Mouse (Mus musculus) G1E (cell line): Measurements from ENCODE around the gene Abat. TPM values are rescaled to one million over a fixed set of nuclear protein-coding genes. Genes with fewer than 3 reads are reported as not detected.

Experiments
- ATAC-seq: 2 replicates; pipeline ENCODE4 v1.8.0; 2016; ENCODE audit warnings: mild to moderate bottlenecking; ENCODE audit not compliant: insufficient number of reproducible peaks, poor library complexity, low FRiP score, severe bottlenecking; ENCODE audit errors: extremely low read depth
- DNase-seq: peaks from one replicate; pipeline ENCODE4 v3.0.0; 2012; ENCODE audit warnings: low spot score
- H3K27me3 ChIP-seq: 2 replicates; pipeline ENCODE4 v1.6.1; 2012; ENCODE audit warnings: mild to moderate bottlenecking, low read length, inconsistent platforms; ENCODE audit not compliant: insufficient read depth
- H3K36me3 ChIP-seq: replicated peaks from 2 replicates; pipeline ENCODE3; 2012; ENCODE audit warnings: mild to moderate bottlenecking, inconsistent platforms
- H3K4me1 ChIP-seq: 2 replicates; pipeline ENCODE4 v1.6.1; 2012; ENCODE audit warnings: low read depth, low read length, inconsistent platforms, mixed read lengths; ENCODE audit not compliant: insufficient read depth
- H3K4me3 ChIP-seq: 2 replicates; pipeline ENCODE4 v1.5.1; 2012; ENCODE audit warnings: low read depth, mild to moderate bottlenecking, inconsistent platforms, low read length, moderate library complexity, mixed read lengths
- H3K9me3 ChIP-seq: replicated peaks from 2 replicates; pipeline ENCODE4 v1.6.1; 2012; ENCODE audit warnings: inconsistent platforms
- CTCF ChIP-seq: IDR thresholded peaks from 2 replicates; pipeline ENCODE4 v1.5.1; 2012; ENCODE audit warnings: low read depth, low read length, inconsistent platforms, mixed read lengths
- GATA1 ChIP-seq: IDR thresholded peaks from 2 replicates; pipeline ENCODE4 v1.6.1; 2012; ENCODE audit warnings: borderline replicate concordance, low read length, inconsistent platforms, mixed read lengths
- GATA2 ChIP-seq: IDR thresholded peaks from 2 replicates; pipeline ENCODE4 v1.6.1; 2012; ENCODE audit warnings: low read depth, low read length, inconsistent platforms, borderline replicate concordance
- POLR2AphosphoS5 ChIP-seq: IDR thresholded peaks from 2 replicates; pipeline ENCODE4 v1.6.1; 2012; ENCODE audit warnings: low read depth, low read length, inconsistent platforms; ENCODE audit not compliant: insufficient replicate concordance
- TAL1 ChIP-seq: conservative IDR thresholded peaks from 2 replicates; pipeline ENCODE4 v1.6.1; 2012; ENCODE audit warnings: low read depth, low read length, inconsistent platforms, mixed read lengths
- polyA plus RNA-seq: library from polyadenylated mRNA; stranded (reverse); fragments of >175 nt; gene quantifications from 2 replicates; pipeline ENCODE4 v1.2.3, GENCODE M21; 2012
- total RNA-seq, 2 experiments: library from RNA; stranded (forward) in 1 of 2; stranded (reverse) in 1 of 2; fragments of 200-1000 nt in 1 of 2; fragments of >200 nt in 1 of 2; fragmentation: Nextera tagmentation in 1 of 2; gene quantifications; 2 replicates each; pipeline ENCODE4 v1.2.3; 2014 to 2017

Gene Abat
- total and polyA plus RNA-seq, 3 experiments, result 0.11 TPM; not detected in 2

- DNase-seq, result no peak
- no peaks in the 10 kb centered on the region for H3K36me3 ChIP-seq
- no peak for ATAC-seq
- H3K27me3 ChIP-seq, result 0 out of 2 replicates have a peak, but pooled peaks cover 2% of the 10 kb centered on the region
- no peak for TF ChIP-seq CTCF
- TF ChIP-seq GATA1, result no peak
- TF ChIP-seq TAL1, result no peak
- H3K4me3 ChIP-seq, result no peak overlapping the region
- H3K4me1 ChIP-seq, result no peaks in the 10 kb centered on the region
- no peaks in the 10 kb centered on the region for H3K9me3 ChIP-seq
Observed at GRCm38 (mm10) chr16:8565539-8565938, 52.3 kb downstream of the Abat start.

GRCm38 (mm10) chr16:8566115-8566711, 53.0 kb downstream of the Abat start:
- TF ChIP-seq CTCF, result no peak
- TF ChIP-seq POLR2AphosphoS5, result no peak
- TF ChIP-seq GATA2, result no peak
- no peak for TF ChIP-seq GATA1
- no peak for TF ChIP-seq TAL1
- no peak for DNase-seq

GRCm38 (mm10) chr16:8568881-8569280, 55.7 kb downstream of the Abat start:
- Histone ChIP-seq H3K27me3 (peaks cover 2% of the 10 kb centered on the region; the same call in 1 of the 2 replicates), H3K9me3 (no peaks in the 10 kb centered on the region), H3K36me3 (no peaks in the 10 kb centered on the region), H3K4me1 (no peaks in the 10 kb centered on the region), H3K4me3 (no peak overlapping the region)
- DNase-seq (no peak), ATAC-seq (no peak)
- TF ChIP-seq CTCF (no peak), TAL1 (no peak), POLR2AphosphoS5 (no peak), GATA1 (no peak)

More at GRCm38 (mm10) chr16:8566115-8566711, 53.0 kb downstream of the Abat start:
- Histone ChIP-seq H3K27me3 (0 out of 2 replicates have a peak, but pooled peaks cover 2% of the 10 kb centered on the region), H3K9me3 (no peaks in the 10 kb centered on the region), H3K4me3 (no peak overlapping the region), H3K4me1 (no peaks in the 10 kb centered on the region), H3K36me3 (no peaks in the 10 kb centered on the region)
- ATAC-seq, result no peak

GRCm38 (mm10) chr16:8570336-8570735, 57.1 kb downstream of the Abat start:
- no peak for ATAC-seq
- DNase-seq, result no peak
- H3K27me3 ChIP-seq, result peaks cover 2% of the 10 kb centered on the region; the same call in 1 of the 2 replicates
- H3K36me3 ChIP-seq, result no peaks in the 10 kb centered on the region
- no peaks in the 10 kb centered on the region for H3K4me1 ChIP-seq
- TF ChIP-seq CTCF (no peak), GATA2 (no peak), GATA1 (no peak), POLR2AphosphoS5 (no peak), TAL1 (no peak)
- H3K4me3 ChIP-seq, result no peak overlapping the region
- H3K9me3 ChIP-seq, result no peaks in the 10 kb centered on the region

GRCm38 (mm10) chr16:8570901-8571615, 57.8 kb downstream of the Abat start:
- no peaks in the 10 kb centered on the region for H3K4me1 ChIP-seq
- ATAC-seq (no peak), DNase-seq (no peak)
- H3K4me3 ChIP-seq, result no peak overlapping the region
- H3K36me3 ChIP-seq, result no peaks in the 10 kb centered on the region
- H3K27me3 ChIP-seq, result peaks cover 2% of the 10 kb centered on the region; the same call in 1 of the 2 replicates
- TF ChIP-seq GATA2 (no peak), TAL1 (no peak), CTCF (no peak), GATA1 (no peak), POLR2AphosphoS5 (no peak)
- no peaks in the 10 kb centered on the region for H3K9me3 ChIP-seq

- no peak for DNase-seq
Observed at GRCm38 (mm10) chr16:8573041-8573440, 59.8 kb downstream of the Abat start.

More at GRCm38 (mm10) chr16:8573041-8573440, 59.8 kb downstream of the Abat start:
- Histone ChIP-seq H3K27me3 (peaks cover 2% of the 10 kb centered on the region; the same call in 1 of the 2 replicates), H3K4me1 (no peaks in the 10 kb centered on the region), H3K9me3 (no peaks in the 10 kb centered on the region), H3K36me3 (no peaks in the 10 kb centered on the region), H3K4me3 (no peak overlapping the region)
- ATAC-seq, result no peak
- TF ChIP-seq POLR2AphosphoS5 (no peak), TAL1 (no peak), GATA2 (no peak), GATA1 (no peak), CTCF (no peak)
